In the genomic region with DNA sequence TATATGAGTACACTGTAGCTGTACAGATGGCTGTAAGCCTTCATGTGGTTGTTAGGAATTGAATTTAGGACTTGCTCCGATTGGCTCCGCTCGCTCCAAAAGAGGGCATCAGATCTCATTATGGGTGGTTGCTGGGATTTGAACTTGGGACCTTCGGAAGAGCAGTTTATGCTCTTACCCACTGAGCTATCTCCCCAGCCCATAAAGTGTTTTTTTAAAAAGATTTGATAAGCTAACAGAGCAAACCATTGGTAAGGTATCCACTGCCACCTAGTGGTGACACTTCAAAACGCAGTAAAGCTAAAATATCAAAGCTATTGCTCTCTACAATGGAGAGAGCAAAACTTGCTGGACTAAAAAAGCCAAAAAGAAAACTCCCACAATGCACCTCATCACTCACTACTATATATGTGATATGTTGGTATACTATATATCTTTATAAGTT, we compare ENCODE assay signal across 9 mouse cellular contexts. TPM values are rescaled to one million over a fixed set of nuclear protein-coding genes. Genes with fewer than 3 reads are reported as not detected.
DNase-seq lines count a peak whose midpoint lies in the region; ATAC-seq and TF ChIP-seq lines count a peak whose summit lies in the region.
"Had no signal": no experiment of that assay in that cellular context is flagged by ENCODE, and none has a peak within 500 bp of the region (broad histone marks: within the 10 kb centered on the region; RNA-seq: fewer than 3 reads in every experiment).

No protein-coding gene starts in this region.

- no peaks in the 10 kb centered on the region; the same call in 1 of the 2 replicates for H3K36me3 ChIP-seq in testis, adult 2 months (ENCODE audit: control insufficient read depth, insufficient read depth, low read length)
- H3K36me3 ChIP-seq in forebrain, embryonic 15.5 days: peaks cover 13% of the 10 kb centered on the region; the same call in 1 of the 2 replicates
- no peaks in the 10 kb centered on the region for H3K36me3 ChIP-seq in intestine, embryonic 16.5 days (ENCODE audit: control insufficient read depth, insufficient read depth, low read length)

- DNase-seq in testis, postnatal 14 days (ENCODE audit: low spot score): no peak
- peak; percentile 40 for DNase-seq in liver
- DNase-seq in thymus, postnatal 14 days: peak; percentile 43

- TF ChIP-seq POLR2A in testis, adult 2 months (IDR thresholded peaks at IDR 0.05; ENCODE audit: control insufficient read depth, low read depth, low read length): no peak

- peak; percentile 24; the same call in 1 of the 2 replicates for TF ChIP-seq CTCF in testis, adult 2 months (IDR thresholded peaks at IDR 0.05; ENCODE audit: control insufficient read depth, insufficient read depth, insufficient replicate concordance, low read depth, low read length)

- no peaks in the 10 kb centered on the region for H3K4me1 ChIP-seq in testis, adult 2 months (ENCODE audit: control insufficient read depth, insufficient read depth, low read length)
- no peaks in the 10 kb centered on the region for H3K4me1 ChIP-seq in forebrain, embryonic 15.5 days
- H3K4me1 ChIP-seq in intestine, embryonic 16.5 days (ENCODE audit: control insufficient read depth, insufficient read depth, low read length): 0 out of 2 replicates have a peak, but pooled peaks cover 3% of the 10 kb centered on the region

- 71% methylated on average over 5 of the region's 5 CpGs for WGBS in forebrain, embryonic 15.5 days
- WGBS in intestine, embryonic 16.5 days: 63% methylated on average over 5 of the region's 5 CpGs

- peak; percentile 72 for ATAC-seq in cerebellum, adult (ENCODE audit: insufficient number of reproducible peaks, low FRiP score, low TSS enrichment)
- ATAC-seq in forebrain, embryonic 15.5 days (replicated peaks): peak; percentile 61
- peak; percentile 49 for ATAC-seq in intestine, embryonic 16.5 days
- ATAC-seq in monocyte, adult 5-6 weeks (replicated peaks; ENCODE audit: insufficient number of reproducible peaks, low FRiP score, low TSS enrichment, poor library complexity, severe bottlenecking): 0 out of 2 replicates have a peak, but pooled peaks have one; percentile 47

- no peak overlapping the region for H3K4me3 ChIP-seq in testis, adult 2 months (ENCODE audit: control insufficient read depth, low read depth, low read length)
- H3K4me3 ChIP-seq in forebrain, embryonic 15.5 days: no peak overlapping the region
- H3K4me3 ChIP-seq in intestine, embryonic 16.5 days (ENCODE audit: low read length): no peak overlapping the region

- no peak overlapping the region for H3K9ac ChIP-seq in forebrain, embryonic 15.5 days (replicated peaks)
- no peak overlapping the region for H3K9ac ChIP-seq in intestine, embryonic 16.5 days (ENCODE audit: low read depth, low read length)

- no peak overlapping the region for H3K4me2 ChIP-seq in forebrain, embryonic 15.5 days (replicated peaks)
- H3K4me2 ChIP-seq in intestine, embryonic 16.5 days (ENCODE audit: low read depth, low read length): no peak overlapping the region

- H3K27me3 ChIP-seq in testis, adult 2 months (ENCODE audit: control insufficient read depth, insufficient read depth, low read length): no peaks in the 10 kb centered on the region
- no peaks in the 10 kb centered on the region for H3K27me3 ChIP-seq in forebrain, embryonic 15.5 days
- H3K27me3 ChIP-seq in intestine, embryonic 16.5 days (replicated peaks; ENCODE audit: control insufficient read depth, insufficient read depth, low read length): no peaks in the 10 kb centered on the region

- H3K27ac ChIP-seq in testis, adult 2 months (ENCODE audit: control insufficient read depth, insufficient read depth, low read depth, low read length): no peak overlapping the region
- H3K27ac ChIP-seq in forebrain, embryonic 15.5 days (replicated peaks): no peak overlapping the region
- H3K27ac ChIP-seq in intestine, embryonic 16.5 days (ENCODE audit: low read length): no peak overlapping the region

- H3K9me3 ChIP-seq in forebrain, embryonic 15.5 days: no peaks in the 10 kb centered on the region
- H3K9me3 ChIP-seq in intestine, embryonic 16.5 days (ENCODE audit: control insufficient read depth, low read length): no peaks in the 10 kb centered on the region

RNA-seq across cellular contexts. Expression of a gene that starts 30.0 kb away (rescaled TPM):
- not detected in 2 replicates for polyA plus RNA-seq in testis, adult 2 months (2012; rRNA removed)
- polyA plus RNA-seq in forebrain, embryonic 15.5 days (2015; fragmentation: Nextera tagmentation; extraction: Ambion mirVana): not detected in 2 replicates
- polyA plus RNA-seq in intestine, embryonic 16.5 days (2015; fragmentation: Nextera tagmentation; extraction: Ambion mirVana): 0.09 TPM in 1 of 2 replicates, not detected in the other
- not detected in 3 replicates for total RNA-seq in monocyte, adult 5-6 weeks (2017)
- polyA plus RNA-seq: frontal cortex, adult 2 months had no signal

RNA-seq across cellular contexts. Expression of a gene that starts 37.2 kb away (rescaled TPM):
- polyA plus RNA-seq in testis, adult 2 months (2012; rRNA removed): 8.1 and 9.3 TPM in 2 replicates
- 71.0 and 74.1 TPM in 2 replicates for polyA plus RNA-seq in forebrain, embryonic 15.5 days (2015; fragmentation: Nextera tagmentation; extraction: Ambion mirVana)
- polyA plus RNA-seq in intestine, embryonic 16.5 days (2015; fragmentation: Nextera tagmentation; extraction: Ambion mirVana): 76.6 and 85.0 TPM in 2 replicates
- total RNA-seq in monocyte, adult 5-6 weeks (2017): 6.4 to 20.8 TPM (median 13.4 TPM) in 3 replicates
